Mouse (Mus musculus) forelimb bud, embryonic 11.5 days (tissue): ENCODE data around the gene Tenm4.

Source experiments
- DNase-seq: peaks from one replicate; pipeline ENCODE4 v3.0.0-alpha.2; 2012; ENCODE audit warnings: low read depth, low spot score

The Tenm4 gene

GRCm38 (mm10) chr7:96769784-96770183 lies 598.7 kb downstream of the Tenm4 start:
- DNase-seq: no peak

- DNase-seq: no peak
These were observed 601.9 kb downstream of the Tenm4 start for GRCm38 (mm10) chr7:96772966-96773365.

GRCm38 (mm10) chr7:96773585-96774225 lies 602.7 kb downstream of the Tenm4 start:
- no peak for DNase-seq

- peak; percentile 65 for DNase-seq
These were observed 604.0 kb downstream of the Tenm4 start for GRCm38 (mm10) chr7:96775080-96775486.

GRCm38 (mm10) chr7:96777938-96778600 lies 607.0 kb downstream of the Tenm4 start:
- no peak for DNase-seq

GRCm38 (mm10) chr7:96778601-96778969 lies 607.5 kb downstream of the Tenm4 start:
- no peak for DNase-seq

- no peak for DNase-seq
These were observed 609.5 kb downstream of the Tenm4 start for GRCm38 (mm10) chr7:96780556-96780955.

- no peak for DNase-seq
These were observed 610.0 kb downstream of the Tenm4 start for GRCm38 (mm10) chr7:96781068-96781467.

- DNase-seq: no peak
These were observed 611.6 kb downstream of the Tenm4 start for GRCm38 (mm10) chr7:96782686-96783085.

GRCm38 (mm10) chr7:96785808-96786207 lies 614.8 kb downstream of the Tenm4 start:
- peak; percentile 69 for DNase-seq

GRCm38 (mm10) chr7:96786262-96787044 lies 615.4 kb downstream of the Tenm4 start:
- DNase-seq: no peak

GRCm38 (mm10) chr7:96788135-96788534 lies 617.1 kb downstream of the Tenm4 start:
- no peak for DNase-seq

GRCm38 (mm10) chr7:96790326-96790725 lies 619.3 kb downstream of the Tenm4 start:
- no peak for DNase-seq

GRCm38 (mm10) chr7:96792456-96793229 lies 621.6 kb downstream of the Tenm4 start:
- DNase-seq: peak; percentile 72

GRCm38 (mm10) chr7:96796033-96796741 lies 625.1 kb downstream of the Tenm4 start:
- DNase-seq: no peak

GRCm38 (mm10) chr7:96796788-96797485 lies 625.9 kb downstream of the Tenm4 start:
- DNase-seq: no peak

- no peak for DNase-seq
These were observed 626.8 kb downstream of the Tenm4 start for GRCm38 (mm10) chr7:96797716-96798332.

GRCm38 (mm10) chr7:96799816-96800215 lies 628.8 kb downstream of the Tenm4 start:
- DNase-seq: no peak

GRCm38 (mm10) chr7:96801368-96801767 lies 630.3 kb downstream of the Tenm4 start:
- peak; percentile 56 for DNase-seq

GRCm38 (mm10) chr7:96802216-96802615 lies 631.2 kb downstream of the Tenm4 start:
- DNase-seq: no peak
